Mouse (Mus musculus): Measurements from ENCODE around the gene Ric3. TPM values are rescaled to one million over a fixed set of nuclear protein-coding genes. Genes with fewer than 3 reads are reported as not detected.
A peak's percentile ranks its signal among the peaks of the same experiment; 100 is the strongest.

Gene Ric3
- polyA plus RNA-seq, 1 experiment from 2014 or later = 2.9 TPM

DNA sequence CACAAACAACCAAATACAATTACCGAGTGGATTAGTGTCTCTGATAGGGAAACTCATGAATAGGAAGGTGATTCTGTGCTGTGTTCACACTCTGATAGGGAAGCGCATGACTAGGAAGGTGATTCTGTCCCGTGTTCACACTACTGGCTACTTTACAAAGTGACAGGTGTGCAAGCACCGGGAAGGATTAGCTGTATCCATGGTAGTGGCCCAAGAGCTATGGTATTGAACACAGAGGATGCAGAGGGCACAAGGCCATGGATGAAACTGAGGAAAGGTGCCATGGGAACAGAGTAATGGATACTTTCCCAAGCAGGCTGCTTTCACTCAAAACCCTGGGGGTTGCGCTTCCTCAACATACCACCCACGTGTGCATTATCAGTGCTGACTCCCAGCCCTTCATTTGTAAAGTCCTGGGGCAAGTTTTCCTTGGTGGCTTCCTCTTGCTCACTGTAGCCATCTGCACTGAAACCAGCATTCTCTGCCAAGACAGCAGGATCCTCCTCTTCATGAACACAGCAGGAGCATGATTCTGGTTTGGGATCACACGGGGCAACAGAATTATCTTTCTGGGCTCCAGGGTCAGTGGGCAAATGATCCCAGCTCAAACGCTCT is 44.9 kb downstream of the Ric3 start:
- H3K36me3 ChIP-seq = no peaks in the 10 kb centered on the region
- H3K4me1 ChIP-seq (replicated peaks) = no peaks in the 10 kb centered on the region
- no peak overlapping the region for H3K27ac ChIP-seq
- no peak overlapping the region for H3K4me3 ChIP-seq (replicated peaks)
- H3K4me2 ChIP-seq (replicated peaks) = no peak overlapping the region
- H3K9me3 ChIP-seq = no peaks in the 10 kb centered on the region
- H3K9ac ChIP-seq = no peak overlapping the region
- ATAC-seq = no peak
- H3K27me3 ChIP-seq (replicated peaks) = no peaks in the 10 kb centered on the region
- WGBS = 75% methylated on average over 8 of the region's 8 CpGs

DNA sequence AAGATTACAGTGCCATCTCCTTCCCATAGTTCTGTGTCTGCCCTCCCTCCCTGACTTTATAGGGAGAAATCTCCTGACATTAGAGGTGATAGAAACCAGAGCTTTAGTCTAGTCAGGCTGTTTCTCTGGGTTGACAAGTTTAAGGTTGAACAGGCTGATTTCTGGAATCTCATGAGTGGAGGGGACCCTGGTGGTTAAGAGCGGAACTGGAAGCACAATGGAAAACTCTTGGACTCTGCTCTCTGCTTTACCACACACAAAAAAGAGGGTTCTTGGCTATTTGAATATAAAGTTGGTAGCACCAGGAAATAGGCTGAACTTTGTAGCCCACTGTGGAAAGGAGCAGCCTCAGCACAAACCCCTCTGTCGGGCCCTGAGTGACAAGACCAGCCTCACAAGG is 51.1 kb downstream of the Ric3 start:
- no peak overlapping the region for H3K27ac ChIP-seq
- no peaks in the 10 kb centered on the region for H3K27me3 ChIP-seq (replicated peaks)
- H3K36me3 ChIP-seq = no peaks in the 10 kb centered on the region
- no peaks in the 10 kb centered on the region for H3K9me3 ChIP-seq
- ATAC-seq = no peak
- 71% methylated on average over 2 of the region's 2 CpGs for WGBS
- no peak overlapping the region for H3K9ac ChIP-seq
- H3K4me1 ChIP-seq (replicated peaks) = no peaks in the 10 kb centered on the region
- no peak overlapping the region for H3K4me3 ChIP-seq (replicated peaks)
- no peak overlapping the region for H3K4me2 ChIP-seq (replicated peaks)

DNA sequence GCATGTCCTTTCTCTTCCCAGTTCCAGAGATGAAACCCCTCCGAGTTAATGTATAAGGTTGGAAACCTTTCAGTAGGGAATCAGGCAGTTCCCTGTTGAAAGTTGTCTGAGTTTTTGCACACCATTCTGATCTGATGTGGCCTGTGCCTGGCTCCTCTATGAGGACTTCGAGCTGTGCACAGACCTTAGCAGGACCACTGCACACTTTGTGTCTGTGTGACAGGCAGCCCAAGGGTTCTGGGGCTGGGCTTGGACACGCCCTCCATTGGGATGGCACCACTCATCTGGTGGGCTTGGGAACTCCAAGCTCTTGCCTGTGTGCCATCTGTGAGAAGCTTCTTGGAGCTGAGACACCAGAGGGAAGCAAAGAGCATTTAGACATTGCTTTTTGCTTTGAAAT is 51.8 kb downstream of the Ric3 start:
- H3K27me3 ChIP-seq (replicated peaks) = no peaks in the 10 kb centered on the region
- no peaks in the 10 kb centered on the region for H3K36me3 ChIP-seq
- no peak overlapping the region for H3K4me3 ChIP-seq (replicated peaks)
- H3K9me3 ChIP-seq = no peaks in the 10 kb centered on the region
- no peak for ATAC-seq
- no peak overlapping the region for H3K9ac ChIP-seq
- H3K27ac ChIP-seq = no peak overlapping the region
- no peaks in the 10 kb centered on the region for H3K4me1 ChIP-seq (replicated peaks)
- 94% methylated on average over 3 of the region's 3 CpGs for WGBS
- no peak overlapping the region for H3K4me2 ChIP-seq (replicated peaks)

DNA sequence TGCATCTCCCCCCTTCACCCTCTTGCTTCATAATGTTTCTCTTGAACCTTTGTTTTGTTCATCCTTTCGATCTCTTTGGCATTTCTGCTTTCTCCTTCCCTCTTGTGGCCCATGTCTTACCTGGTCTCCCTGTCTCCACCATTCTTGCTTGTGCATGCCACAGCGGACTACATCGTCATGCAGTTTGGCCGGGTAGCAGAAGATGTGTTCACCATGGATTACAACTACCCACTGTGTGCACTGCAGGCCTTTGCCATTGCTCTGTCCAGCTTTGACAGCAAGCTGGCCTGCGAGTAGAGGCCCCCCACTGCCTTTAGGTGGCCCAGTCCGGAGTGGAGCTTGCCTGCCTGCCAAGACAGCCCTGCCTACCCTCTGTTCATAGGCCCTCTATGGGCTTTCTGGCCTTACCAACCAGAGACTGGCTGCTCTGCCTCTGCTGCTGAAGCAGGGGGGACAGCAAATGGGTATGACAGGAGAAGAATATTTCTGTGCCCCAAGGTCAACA is 53.1 kb downstream of the Ric3 start:
- H3K36me3 ChIP-seq = no peaks in the 10 kb centered on the region
- H3K27ac ChIP-seq = no peak overlapping the region
- no peak overlapping the region for H3K9ac ChIP-seq
- H3K9me3 ChIP-seq = no peaks in the 10 kb centered on the region
- no peak overlapping the region for H3K4me3 ChIP-seq (replicated peaks)
- H3K4me2 ChIP-seq (replicated peaks) = no peak overlapping the region
- H3K4me1 ChIP-seq (replicated peaks) = no peaks in the 10 kb centered on the region
- WGBS = 85% methylated on average over 6 of the region's 6 CpGs
- ATAC-seq = no peak
- H3K27me3 ChIP-seq (replicated peaks) = no peaks in the 10 kb centered on the region

DNA sequence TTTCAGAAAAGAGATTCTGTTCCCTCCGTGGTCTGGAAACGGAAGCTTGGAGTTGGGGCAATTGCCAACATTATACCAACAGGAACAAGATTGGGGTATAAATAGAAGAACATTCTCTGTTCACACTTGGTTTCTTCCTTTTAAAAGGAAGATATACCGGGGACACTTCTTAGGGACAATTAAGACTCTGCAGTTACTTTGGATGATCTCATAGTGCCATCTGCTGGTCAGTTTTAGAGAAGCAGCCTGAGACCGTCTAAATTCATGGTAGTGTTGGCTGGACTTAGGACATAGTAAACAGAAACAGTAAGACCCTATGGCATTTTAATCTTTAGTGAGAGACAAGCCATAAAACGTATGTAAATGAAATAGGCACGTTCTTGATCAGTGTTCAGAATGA is 54.9 kb downstream of the Ric3 start:
- no peak overlapping the region for H3K4me3 ChIP-seq (replicated peaks)
- no peak overlapping the region for H3K4me2 ChIP-seq (replicated peaks)
- ATAC-seq = no peak
- H3K9ac ChIP-seq = no peak overlapping the region
- H3K27me3 ChIP-seq (replicated peaks) = no peaks in the 10 kb centered on the region
- WGBS = 32% methylated on average over 6 of the region's 6 CpGs
- no peaks in the 10 kb centered on the region for H3K4me1 ChIP-seq (replicated peaks)
- H3K27ac ChIP-seq = no peak overlapping the region
- H3K36me3 ChIP-seq = no peaks in the 10 kb centered on the region
- no peaks in the 10 kb centered on the region for H3K9me3 ChIP-seq

DNA sequence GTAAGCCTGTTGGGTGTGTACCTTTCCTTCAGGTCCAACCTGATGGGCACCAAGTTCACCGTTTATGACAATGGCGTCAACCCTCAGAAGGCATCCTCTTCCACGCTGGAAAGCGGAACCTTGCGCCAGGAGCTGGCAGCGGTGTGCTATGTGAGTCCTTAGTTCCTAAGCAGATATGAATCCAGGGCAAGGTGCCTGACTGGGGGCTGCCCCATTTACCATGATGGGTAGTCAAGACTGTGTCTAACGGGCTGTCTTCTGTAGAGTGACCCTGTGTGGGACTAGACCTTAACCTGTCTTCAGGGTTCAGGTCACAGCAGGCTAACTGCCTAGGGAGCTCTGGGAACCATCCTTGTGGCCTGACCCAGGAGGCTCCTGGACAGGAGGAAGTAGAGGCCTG is 55.4 kb downstream of the Ric3 start:
- Histone ChIP-seq H3K4me1 (replicated peaks) (no peaks in the 10 kb centered on the region), H3K4me3 (replicated peaks) (no peak overlapping the region), H3K9ac (no peak overlapping the region), H3K36me3 (no peaks in the 10 kb centered on the region), H3K27me3 (replicated peaks) (no peaks in the 10 kb centered on the region), H3K27ac (no peak overlapping the region), H3K4me2 (replicated peaks) (no peak overlapping the region), H3K9me3 (no peaks in the 10 kb centered on the region)
- ATAC-seq = no peak
- 94% methylated on average over 7 of the region's 7 CpGs for WGBS

DNA sequence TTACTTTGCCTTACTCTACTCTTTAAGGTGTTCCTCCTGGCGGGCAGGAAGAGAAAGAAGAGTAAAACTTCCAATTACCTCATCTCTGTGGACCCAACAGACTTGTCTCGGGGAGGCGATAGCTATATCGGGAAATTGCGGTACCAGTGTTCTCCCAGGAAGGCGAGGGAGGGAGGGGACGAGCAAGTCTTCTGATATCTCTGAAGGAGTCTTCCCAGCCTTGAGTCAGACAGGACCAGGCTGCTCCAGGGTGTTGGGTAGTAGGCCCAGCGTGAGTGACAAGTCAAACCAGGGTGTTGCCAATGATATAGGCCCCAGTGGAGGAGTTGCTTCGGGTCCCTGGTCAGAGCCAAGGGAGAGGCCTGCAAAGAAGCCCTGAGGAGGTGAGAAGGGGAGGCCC is 56.2 kb downstream of the Ric3 start:
- Histone ChIP-seq H3K9me3 (no peaks in the 10 kb centered on the region), H3K36me3 (no peaks in the 10 kb centered on the region), H3K4me2 (replicated peaks) (no peak overlapping the region), H3K4me3 (replicated peaks) (no peak overlapping the region), H3K27ac (no peak overlapping the region), H3K4me1 (replicated peaks) (no peaks in the 10 kb centered on the region), H3K9ac (no peak overlapping the region), H3K27me3 (replicated peaks) (no peaks in the 10 kb centered on the region)
- WGBS = 91% methylated on average over 9 of the region's 9 CpGs
- ATAC-seq = no peak

DNA sequence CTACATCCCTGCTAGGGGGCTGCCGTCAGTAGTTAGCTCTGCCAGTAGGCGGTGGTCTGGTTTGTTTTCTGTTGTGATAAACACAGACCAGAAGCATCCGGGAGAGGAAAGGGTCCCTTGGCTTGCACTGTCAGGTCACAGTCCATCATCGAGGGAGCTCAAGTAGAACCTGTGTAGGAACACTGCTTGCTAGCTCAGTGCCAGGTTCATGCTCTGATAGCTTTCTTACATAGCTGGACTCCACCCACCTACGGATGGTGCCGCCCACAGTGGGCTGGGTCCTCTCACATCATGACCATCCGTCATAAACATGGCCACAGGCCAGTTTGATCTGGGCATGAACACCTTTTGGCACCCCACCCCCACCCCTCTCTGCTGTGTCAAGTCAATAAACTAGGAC is 57.4 kb downstream of the Ric3 start:
- no peak overlapping the region for H3K27ac ChIP-seq
- H3K9ac ChIP-seq = no peak overlapping the region
- no peaks in the 10 kb centered on the region for H3K4me1 ChIP-seq (replicated peaks)
- H3K27me3 ChIP-seq (replicated peaks) = no peaks in the 10 kb centered on the region
- H3K4me2 ChIP-seq (replicated peaks) = no peak overlapping the region
- H3K36me3 ChIP-seq = no peaks in the 10 kb centered on the region
- 72% methylated on average over 7 of the region's 7 CpGs for WGBS
- no peak overlapping the region for H3K4me3 ChIP-seq (replicated peaks)
- no peaks in the 10 kb centered on the region for H3K9me3 ChIP-seq
- no peak for ATAC-seq

DNA sequence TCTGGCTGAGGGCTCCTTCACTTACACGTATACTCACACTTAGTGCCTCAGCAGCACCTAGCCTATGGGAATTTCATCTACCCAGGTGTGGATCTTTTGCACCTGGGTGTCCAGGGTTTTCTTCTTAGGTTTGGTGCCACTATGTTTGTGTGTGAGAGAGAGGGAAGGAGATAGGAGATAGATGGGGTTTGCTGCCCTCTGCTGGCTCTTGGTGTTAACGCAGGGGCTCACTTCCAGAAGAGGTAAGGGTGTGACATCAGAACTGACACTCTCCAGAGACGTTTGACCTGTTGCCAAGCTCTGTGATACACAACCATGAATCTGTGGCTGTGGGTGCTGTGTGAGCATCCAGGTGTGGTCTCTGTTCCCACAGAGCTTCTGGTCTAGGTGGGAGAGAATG is 61.7 kb downstream of the Ric3 start:
- H3K27ac ChIP-seq = no peak overlapping the region
- WGBS = 13% methylated on average over 3 of the region's 3 CpGs
- no peak overlapping the region for H3K9ac ChIP-seq
- H3K4me2 ChIP-seq (replicated peaks) = no peak overlapping the region
- no peaks in the 10 kb centered on the region for H3K27me3 ChIP-seq (replicated peaks)
- ATAC-seq = peak; percentile 58
- no peaks in the 10 kb centered on the region for H3K36me3 ChIP-seq
- H3K4me3 ChIP-seq (replicated peaks) = no peak overlapping the region
- no peaks in the 10 kb centered on the region for H3K4me1 ChIP-seq (replicated peaks)
- H3K9me3 ChIP-seq = no peaks in the 10 kb centered on the region

DNA sequence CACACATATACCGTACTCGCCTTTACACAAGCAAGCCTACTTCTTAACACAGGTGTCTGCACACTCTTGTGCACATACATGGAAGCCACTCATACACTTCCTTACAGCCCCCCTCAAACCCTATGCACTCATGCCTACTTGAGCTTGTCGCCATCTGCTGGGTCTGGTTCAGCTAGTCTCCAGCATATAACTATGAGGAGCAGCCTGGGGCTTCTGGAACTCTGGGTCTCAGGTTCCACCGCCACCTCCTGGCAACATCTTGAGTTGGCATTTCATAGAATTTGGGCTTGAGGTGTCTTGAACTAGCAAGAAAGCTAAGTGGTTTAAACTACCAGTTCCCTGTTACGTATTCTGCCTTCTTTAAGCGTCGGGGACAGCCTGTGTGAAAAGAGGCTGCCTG is 63.9 kb downstream of the Ric3 start:
- H3K36me3 ChIP-seq = no peaks in the 10 kb centered on the region
- H3K9ac ChIP-seq = no peak overlapping the region
- no peak for ATAC-seq
- no peaks in the 10 kb centered on the region for H3K27me3 ChIP-seq (replicated peaks)
- no peak overlapping the region for H3K4me3 ChIP-seq (replicated peaks)
- no peaks in the 10 kb centered on the region for H3K4me1 ChIP-seq (replicated peaks)
- no peak overlapping the region for H3K4me2 ChIP-seq (replicated peaks)
- 83% methylated on average over 7 of the region's 7 CpGs for WGBS
- no peaks in the 10 kb centered on the region for H3K9me3 ChIP-seq
- H3K27ac ChIP-seq = no peak overlapping the region

DNA sequence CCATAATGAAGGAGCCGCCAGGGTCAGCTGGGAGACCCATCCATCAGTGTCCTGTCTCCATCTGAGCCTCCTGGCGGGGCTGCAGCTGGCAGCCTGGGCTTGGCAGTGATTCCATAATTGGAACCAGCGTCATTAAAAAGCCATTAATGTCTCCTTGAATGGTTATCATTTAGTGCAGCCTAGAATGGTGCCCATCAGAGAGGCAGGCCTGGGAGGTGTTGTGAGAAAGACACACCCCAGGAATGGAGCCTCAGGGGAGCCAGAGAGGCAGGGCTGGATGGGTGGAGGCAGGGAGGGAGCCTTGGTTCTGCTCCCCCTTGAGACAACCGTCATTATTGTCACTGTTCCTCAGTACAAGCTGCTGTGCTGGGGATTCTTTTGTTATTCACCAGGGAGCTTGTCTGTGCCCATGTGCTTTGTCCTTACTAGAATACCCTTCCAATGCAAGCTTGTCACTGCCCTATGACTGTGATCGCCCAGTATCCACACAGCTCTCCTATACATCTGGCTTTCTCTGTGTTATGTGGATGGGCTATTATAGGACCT is 66.7 kb downstream of the Ric3 start:
- no peaks in the 10 kb centered on the region for H3K9me3 ChIP-seq
- H3K9ac ChIP-seq = no peak overlapping the region
- ATAC-seq = peak; percentile 49
- H3K4me1 ChIP-seq (replicated peaks) = no peaks in the 10 kb centered on the region
- H3K27me3 ChIP-seq (replicated peaks) = peaks cover 14% of the 10 kb centered on the region
- no peak overlapping the region for H3K27ac ChIP-seq
- H3K4me3 ChIP-seq (replicated peaks) = no peak overlapping the region
- 48% methylated on average over 5 of the region's 5 CpGs for WGBS
- no peak overlapping the region for H3K4me2 ChIP-seq (replicated peaks)
- no peaks in the 10 kb centered on the region for H3K36me3 ChIP-seq

DNA sequence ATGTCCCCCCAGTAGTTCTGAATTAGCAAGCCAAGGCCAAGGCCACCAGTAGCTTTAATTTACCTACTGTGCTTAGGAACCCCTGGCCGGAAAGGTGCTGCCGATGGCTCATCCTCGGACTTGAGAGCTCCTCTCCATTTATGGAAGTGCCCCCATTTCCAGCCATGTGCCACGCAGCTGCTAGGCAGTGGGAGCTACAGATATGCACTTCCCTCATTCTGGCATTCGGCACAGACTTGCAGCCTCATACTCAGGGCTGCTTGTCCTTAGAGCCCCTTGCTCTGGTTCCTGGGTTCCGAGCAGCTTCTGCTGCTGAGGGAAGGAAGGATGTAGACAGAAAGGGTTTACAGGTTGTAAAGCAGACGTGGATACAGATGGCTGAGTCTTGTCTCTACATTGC is 68.3 kb downstream of the Ric3 start:
- Histone ChIP-seq H3K27me3 (replicated peaks) (peaks cover 30% of the 10 kb centered on the region), H3K4me2 (replicated peaks) (no peak overlapping the region), H3K9ac (no peak overlapping the region), H3K27ac (no peak overlapping the region), H3K4me3 (replicated peaks) (no peak overlapping the region), H3K36me3 (no peaks in the 10 kb centered on the region), H3K9me3 (no peaks in the 10 kb centered on the region), H3K4me1 (replicated peaks) (peaks cover 8% of the 10 kb centered on the region; the same call in 1 of the 2 replicates)
- WGBS = 79% methylated on average over 7 of the region's 7 CpGs
- ATAC-seq = no peak

DNA sequence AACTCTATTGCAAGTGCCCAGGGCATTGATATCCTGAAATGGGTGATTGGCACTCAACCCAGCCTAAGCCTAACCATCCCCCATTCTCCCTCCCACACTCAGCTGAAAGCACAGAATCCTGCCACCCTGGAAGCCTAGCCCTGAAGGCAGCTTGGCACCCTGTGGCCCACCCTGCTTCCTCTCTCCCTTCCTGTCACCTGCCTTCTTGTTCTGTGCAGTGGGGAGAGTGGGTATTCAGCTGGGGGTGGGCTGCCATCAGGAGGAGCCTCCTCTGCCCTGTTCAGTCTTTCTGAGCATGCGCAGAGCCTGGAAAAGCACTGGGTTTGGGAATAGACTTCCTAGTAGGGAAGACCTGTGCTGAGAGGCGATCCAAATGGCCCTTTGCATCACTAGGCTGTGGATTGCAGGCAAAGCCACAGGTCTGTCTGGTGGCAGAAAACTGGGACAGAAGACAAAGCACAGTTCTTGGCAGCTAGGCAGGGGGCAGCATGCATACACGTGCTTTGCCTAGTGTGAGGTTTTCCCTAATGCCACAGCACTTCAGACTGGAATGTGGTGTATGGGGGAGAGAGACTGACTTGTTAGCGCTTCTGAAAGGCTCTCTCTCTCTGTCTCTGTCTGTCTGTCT is 70.0 kb downstream of the Ric3 start:
- no peak overlapping the region for H3K9ac ChIP-seq
- H3K4me1 ChIP-seq (replicated peaks) = peaks cover 10% of the 10 kb centered on the region; the same call in 1 of the 2 replicates
- 53% methylated on average over 4 of the region's 4 CpGs for WGBS
- no peak overlapping the region for H3K4me2 ChIP-seq (replicated peaks)
- no peaks in the 10 kb centered on the region for H3K36me3 ChIP-seq
- no peak for ATAC-seq
- no peak overlapping the region for H3K27ac ChIP-seq
- no peaks in the 10 kb centered on the region for H3K9me3 ChIP-seq
- H3K27me3 ChIP-seq (replicated peaks) = peaks cover 32% of the 10 kb centered on the region
- H3K4me3 ChIP-seq (replicated peaks) = no peak overlapping the region

Data from intestine, embryonic 15.5 days (tissue).